Mouse (Mus musculus) gastrocnemius, postnatal 14 days (tissue): ENCODE results near the gene Rdh5. TPM values are rescaled to one million over a fixed set of nuclear protein-coding genes. Genes with fewer than 3 reads are reported as not detected.

Experiments
- DNase-seq: peaks from one replicate; pipeline ENCODE4 v3.0.0; 2021; ENCODE audit warnings: mixed read lengths
- intact Hi-C: fragments of 180-260 bp; cut with DNase I; formaldehyde crosslinking; loops from one replicate; pipeline ENCODE4 v1.15.1; 2025; ENCODE audit warnings: low total_unique reads
- total RNA-seq, 2 experiments: library from RNA; stranded (reverse); gene quantifications; 2 replicates each; pipeline ENCODE4 v1.2.3; 2021

Rdh5 gene
- total RNA-seq, 2 experiments from 2014 or later, result 5.6 to 7.7 TPM

GRCm38 (mm10) chr10:128890383-128891295 lies 32.0 kb downstream of the Rdh5 start:
- no peak for DNase-seq

GRCm38 (mm10) chr10:128889846-128890245 lies 32.8 kb downstream of the Rdh5 start:
- no peak for DNase-seq
- intact Hi-C loops, result loop anchor here (5.0 kb wide), 2 partner anchors 43 to 158 kb away; no protein-coding TSS in a partner anchor

More at GRCm38 (mm10) chr10:128890383-128891295, 32.0 kb downstream of the Rdh5 start:
- intact Hi-C loops, result loop anchor here (5.0 kb wide), 2 partner anchors 43 to 158 kb away; no protein-coding TSS in a partner anchor

- DNase-seq, result no peak
- intact Hi-C loops, result no loop called here
Measured at GRCm38 (mm10) chr10:128888941-128889827, 33.5 kb downstream of the Rdh5 start.

GRCm38 (mm10) chr10:128882067-128882466 lies 40.6 kb downstream of the Rdh5 start:
- DNase-seq, result no peak
- intact Hi-C loops, result no loop called here

GRCm38 (mm10) chr10:128878811-128879210 lies 43.9 kb downstream of the Rdh5 start:
- DNase-seq, result no peak
- intact Hi-C loops, result no loop called here

GRCm38 (mm10) chr10:128878291-128878690 lies 44.4 kb downstream of the Rdh5 start:
- intact Hi-C loops, result no loop called here
- no peak for DNase-seq

- intact Hi-C loops, result no loop called here
- DNase-seq, result no peak
Measured at GRCm38 (mm10) chr10:128870341-128870740, 52.3 kb downstream of the Rdh5 start.

- intact Hi-C loops, result no loop called here
- DNase-seq, result no peak
Measured at GRCm38 (mm10) chr10:128866518-128866917, 56.2 kb downstream of the Rdh5 start.

- no peak for DNase-seq
- intact Hi-C loops, result no loop called here
Measured at GRCm38 (mm10) chr10:128866042-128866441, 56.6 kb downstream of the Rdh5 start.

Other genes with a start within 250 kb of the Rdh5 start
- 10 to 100 TPM; 11.8 to 12.8 TPM for gene Suox, start 248.8 kb downstream of the Rdh5 start, total RNA-seq
- 10 to 100 TPM; 75.2 to 78.2 TPM for gene Rab5b, start 226.6 kb downstream of the Rdh5 start, total RNA-seq
- 1 to 10 TPM in 1 of 2 experiments, under 1 TPM in 1; 0.71 to 1.2 TPM for gene Pmel, start 218.7 kb downstream of the Rdh5 start, total RNA-seq
- 1 to 10 TPM; 7.5 to 8.5 TPM for gene Cdk2, start 217.9 kb downstream of the Rdh5 start, total RNA-seq
- 10 to 100 TPM in 1 of 2 experiments, 1 to 10 TPM in 1; 8.3 to 10.8 TPM for gene Dgka, start 178.0 kb downstream of the Rdh5 start, total RNA-seq
- 10 to 100 TPM; 10.9 to 14.3 TPM for gene Pym1, start 175.0 kb downstream of the Rdh5 start, total RNA-seq
- gene Mmp19, start 132.0 kb downstream of the Rdh5 start, total RNA-seq, result 1 to 10 TPM; 3.2 TPM
- gene Dnajc14, start 118.8 kb downstream of the Rdh5 start, total RNA-seq, result 10 to 100 TPM; 23.3 to 24.5 TPM
- gene Tmem198b, start 118.5 kb downstream of the Rdh5 start, total RNA-seq, result 1 to 10 TPM; 6.4 to 7.4 TPM
- gene Sarnp, start 105.6 kb downstream of the Rdh5 start, total RNA-seq, result 10 to 100 TPM; 33.3 to 36.3 TPM
- 1 to 10 TPM; 5.8 to 6.3 TPM for gene Ormdl2, start 101.2 kb downstream of the Rdh5 start, total RNA-seq
- gene Gdf11, start 31.2 kb downstream of the Rdh5 start, total RNA-seq, result 1 to 10 TPM; 6.7 to 7.1 TPM
- 100 to 1,000 TPM; 121 to 151 TPM for gene Cd63, start 21.9 kb downstream of the Rdh5 start, total RNA-seq
- 100 to 1,000 TPM; 174 to 181 TPM for gene Bloc1s1, start 1.1 kb upstream of the Rdh5 start, total RNA-seq
- gene Itga7, start 10.9 kb upstream of the Rdh5 start, total RNA-seq, result 10 to 100 TPM; 88.7 to 94.7 TPM
- gene Mettl7b, start 38.1 kb upstream of the Rdh5 start, total RNA-seq, result under 1 TPM in 1 of 2 experiments, not detected in 1; 0.16 TPM
- gene Olfr9, start 66.5 kb upstream of the Rdh5 start, total RNA-seq, result not detected
- gene Olfr763, start 87.9 kb upstream of the Rdh5 start, total RNA-seq, result not detected
- gene Olfr764-ps1, start 117.0 kb upstream of the Rdh5 start, total RNA-seq, result not detected
- not detected for gene Olfr765, start 127.1 kb upstream of the Rdh5 start, total RNA-seq
- not detected for gene Olfr766-ps1, start 146.1 kb upstream of the Rdh5 start, total RNA-seq
- gene Olfr767, start 160.0 kb upstream of the Rdh5 start, total RNA-seq, result not detected
- gene Olfr768, start 176.5 kb upstream of the Rdh5 start, total RNA-seq, result not detected
- gene Olfr769, start 195.0 kb upstream of the Rdh5 start, total RNA-seq, result not detected
- gene Olfr770, start 216.1 kb upstream of the Rdh5 start, total RNA-seq, result not detected
- not detected for gene Olfr771, start 241.9 kb upstream of the Rdh5 start, total RNA-seq